8 mouse cellular contexts compared by ENCODE assay signal in the genomic region with DNA sequence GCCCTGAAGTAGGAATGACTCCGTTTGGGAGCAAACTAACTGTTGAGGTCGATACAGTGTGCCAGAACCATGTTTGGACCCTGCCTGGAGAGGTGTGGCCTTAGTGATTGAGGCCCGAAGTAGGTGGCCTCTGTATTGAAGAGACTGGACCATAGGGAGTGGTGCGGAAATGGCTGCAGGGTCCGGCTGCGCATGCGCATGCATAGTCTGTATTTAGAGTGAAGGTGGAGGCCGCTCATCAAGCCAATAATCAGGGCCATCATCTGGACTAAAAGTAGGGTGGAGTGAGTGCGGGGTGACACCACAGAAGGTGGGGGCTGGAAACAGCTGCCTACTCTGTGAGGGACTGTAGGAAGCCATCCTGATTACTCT. TPM values are rescaled to one million over a fixed set of nuclear protein-coding genes. Genes with fewer than 3 reads are reported as not detected.
A peak's percentile ranks its signal among the peaks of the same experiment; 100 is the strongest.
DNase-seq lines count a peak whose midpoint lies in the region; ATAC-seq and TF ChIP-seq lines count a peak whose summit lies in the region.

No protein-coding gene starts in this region.

- no peak for TF ChIP-seq CTCF in layer of hippocampus, adult 2 months (conservative IDR thresholded peaks at IDR 0.05)

- ATAC-seq in forebrain, embryonic 12.5 days (ENCODE audit: low FRiP score): no peak
- peak; percentile 32; the same call in 1 of the 2 replicates for ATAC-seq in hindbrain, embryonic 16.5 days
- ATAC-seq in neural tube, embryonic 15.5 days (ENCODE audit: low FRiP score): no peak

- 85% methylated on average over 9 of the region's 9 CpGs for WGBS in forebrain, embryonic 12.5 days
- WGBS in hindbrain, embryonic 16.5 days: 85% methylated on average over 9 of the region's 9 CpGs
- WGBS in neural tube, embryonic 15.5 days: 87% methylated on average over 9 of the region's 9 CpGs

- no peaks in the 10 kb centered on the region for H3K36me3 ChIP-seq in forebrain, embryonic 12.5 days (replicated peaks)
- H3K36me3 ChIP-seq in hindbrain, embryonic 16.5 days (ENCODE audit: control insufficient read depth, insufficient read depth, low read length): no peaks in the 10 kb centered on the region
- H3K36me3 ChIP-seq in neural tube, embryonic 15.5 days: no peaks in the 10 kb centered on the region

- H3K9me3 ChIP-seq in forebrain, embryonic 12.5 days: no peaks in the 10 kb centered on the region
- H3K9me3 ChIP-seq in hindbrain, embryonic 16.5 days (ENCODE audit: control insufficient read depth, low read length): no peaks in the 10 kb centered on the region
- no peaks in the 10 kb centered on the region for H3K9me3 ChIP-seq in neural tube, embryonic 15.5 days (replicated peaks)

- DNase-seq in layer of hippocampus, adult 2 months (ENCODE audit: low spot score in 2 of 2): no peak
- DNase-seq in layer of hippocampus, adult 11-12 months (ENCODE audit: low spot score): no peak
- DNase-seq in right cerebral cortex, postnatal 10 days (ENCODE audit: low spot score in 2 of 2): no peak
- no peak for DNase-seq in right cerebral cortex, postnatal 4 days
- no peak for DNase-seq in left cerebral cortex, adult 18-20 months (ENCODE audit: low spot score in 2 of 2)

- peak overlapping the region; percentile 43; the same call in 1 of the 2 replicates for H3K27ac ChIP-seq in layer of hippocampus, adult 2 months
- 0 out of 2 replicates have a peak overlapping the region, but pooled peaks have one; percentile 32 for H3K27ac ChIP-seq in forebrain, embryonic 12.5 days
- no peak overlapping the region for H3K27ac ChIP-seq in hindbrain, embryonic 16.5 days (ENCODE audit: low read depth, low read length)
- H3K27ac ChIP-seq in neural tube, embryonic 15.5 days (replicated peaks): peak overlapping the region; percentile 72

- H3K4me3 ChIP-seq in layer of hippocampus, adult 2 months: no peak overlapping the region
- H3K4me3 ChIP-seq in forebrain, embryonic 12.5 days (replicated peaks): no peak overlapping the region
- H3K4me3 ChIP-seq in hindbrain, embryonic 16.5 days (ENCODE audit: low read length): no peak overlapping the region
- no peak overlapping the region for H3K4me3 ChIP-seq in neural tube, embryonic 15.5 days (replicated peaks)

- H3K4me2 ChIP-seq in forebrain, embryonic 12.5 days: no peak overlapping the region
- no peak overlapping the region for H3K4me2 ChIP-seq in hindbrain, embryonic 16.5 days (ENCODE audit: low read length)
- H3K4me2 ChIP-seq in neural tube, embryonic 15.5 days: no peak overlapping the region

- H3K9ac ChIP-seq in forebrain, embryonic 12.5 days: no peak overlapping the region
- no peak overlapping the region for H3K9ac ChIP-seq in hindbrain, embryonic 16.5 days (ENCODE audit: low read depth, low read length)
- no peak overlapping the region for H3K9ac ChIP-seq in neural tube, embryonic 15.5 days (replicated peaks)

- peaks cover 28% of the 10 kb centered on the region for H3K4me1 ChIP-seq in forebrain, embryonic 12.5 days
- H3K4me1 ChIP-seq in hindbrain, embryonic 16.5 days (ENCODE audit: control insufficient read depth, insufficient read depth, low read depth, low read length): peaks cover 3% of the 10 kb centered on the region; the same call in 1 of the 2 replicates
- peaks cover 12% of the 10 kb centered on the region for H3K4me1 ChIP-seq in neural tube, embryonic 15.5 days

- H3K27me3 ChIP-seq in forebrain, embryonic 12.5 days: no peaks in the 10 kb centered on the region
- no peaks in the 10 kb centered on the region for H3K27me3 ChIP-seq in hindbrain, embryonic 16.5 days (replicated peaks; ENCODE audit: control insufficient read depth, insufficient read depth, low read length)
- H3K27me3 ChIP-seq in neural tube, embryonic 15.5 days (replicated peaks): no peaks in the 10 kb centered on the region

RNA-seq across cellular contexts. Expression of gene Hils1, which starts 9.7 kb away (rescaled TPM):
- total RNA-seq in layer of hippocampus, adult 2 months (2021): not detected
- not detected in 2 replicates for polyA plus RNA-seq in forebrain, embryonic 12.5 days (2016; fragmentation: Nextera tagmentation; extraction: Ambion mirVana)
- polyA plus RNA-seq in hindbrain, embryonic 16.5 days (2015; fragmentation: Nextera tagmentation; extraction: Ambion mirVana): not detected in 2 replicates
- not detected in 2 replicates for polyA plus RNA-seq in neural tube, embryonic 15.5 days (2015; fragmentation: Nextera tagmentation; extraction: Ambion mirVana)
- total RNA-seq in left cerebral cortex, adult 18-20 months (2021): not detected

RNA-seq across cellular contexts. Expression of gene Sgca, which starts 18.4 kb away (rescaled TPM):
- under 1 TPM in 1 of 2 experiments, not detected in 1; 0.44 TPM for total RNA-seq in layer of hippocampus, adult 2 months (2021)
- not detected in 2 replicates for polyA plus RNA-seq in forebrain, embryonic 12.5 days (2016; fragmentation: Nextera tagmentation; extraction: Ambion mirVana)
- 0.24 and 1.3 TPM in 2 replicates for polyA plus RNA-seq in hindbrain, embryonic 16.5 days (2015; fragmentation: Nextera tagmentation; extraction: Ambion mirVana)
- polyA plus RNA-seq in neural tube, embryonic 15.5 days (2015; fragmentation: Nextera tagmentation; extraction: Ambion mirVana): 0.77 and 1.4 TPM in 2 replicates
- total RNA-seq in left cerebral cortex, adult 18-20 months (2021): not detected

RNA-seq across cellular contexts. Expression of gene Col1a1, which starts 21.7 kb away (rescaled TPM):
- total RNA-seq in layer of hippocampus, adult 2 months (2021): 10 to 100 TPM in 1 of 2 experiments, 1 to 10 TPM in 1; 9.6 to 14.0 TPM
- 208 and 267 TPM in 2 replicates for polyA plus RNA-seq in forebrain, embryonic 12.5 days (2016; fragmentation: Nextera tagmentation; extraction: Ambion mirVana)
- polyA plus RNA-seq in hindbrain, embryonic 16.5 days (2015; fragmentation: Nextera tagmentation; extraction: Ambion mirVana): 105 and 275 TPM in 2 replicates
- 317 and 375 TPM in 2 replicates for polyA plus RNA-seq in neural tube, embryonic 15.5 days (2015; fragmentation: Nextera tagmentation; extraction: Ambion mirVana)
- total RNA-seq in left cerebral cortex, adult 18-20 months (2021): 10 to 100 TPM in 1 of 2 experiments, 1 to 10 TPM in 1; 8.8 to 11.2 TPM

RNA-seq across cellular contexts. Expression of gene Ppp1r9b, which starts 33.2 kb away (rescaled TPM):
- 100 to 1,000 TPM; 967 to 974 TPM for total RNA-seq in layer of hippocampus, adult 2 months (2021)
- polyA plus RNA-seq in forebrain, embryonic 12.5 days (2016; fragmentation: Nextera tagmentation; extraction: Ambion mirVana): 16.6 and 17.7 TPM in 2 replicates
- 17.8 and 18.8 TPM in 2 replicates for polyA plus RNA-seq in hindbrain, embryonic 16.5 days (2015; fragmentation: Nextera tagmentation; extraction: Ambion mirVana)
- polyA plus RNA-seq in neural tube, embryonic 15.5 days (2015; fragmentation: Nextera tagmentation; extraction: Ambion mirVana): 18.8 TPM in 2 replicates
- 100 to 1,000 TPM; 737 to 747 TPM for total RNA-seq in left cerebral cortex, adult 18-20 months (2021)

RNA-seq across cellular contexts. Expression of gene Samd14, which starts 52.0 kb away (rescaled TPM):
- 10 to 100 TPM; 38.9 to 40.8 TPM for total RNA-seq in layer of hippocampus, adult 2 months (2021)
- polyA plus RNA-seq in forebrain, embryonic 12.5 days (2016; fragmentation: Nextera tagmentation; extraction: Ambion mirVana): 80.5 and 86.7 TPM in 2 replicates
- 160 and 181 TPM in 2 replicates for polyA plus RNA-seq in hindbrain, embryonic 16.5 days (2015; fragmentation: Nextera tagmentation; extraction: Ambion mirVana)
- 139 and 167 TPM in 2 replicates for polyA plus RNA-seq in neural tube, embryonic 15.5 days (2015; fragmentation: Nextera tagmentation; extraction: Ambion mirVana)
- total RNA-seq in left cerebral cortex, adult 18-20 months (2021): 10 to 100 TPM; 25.8 to 33.7 TPM
